Mouse (Mus musculus) MEL (cell line): ENCODE measurements around the gene Rpia. TPM values are rescaled to one million over a fixed set of nuclear protein-coding genes. Genes with fewer than 3 reads are reported as not detected.

Source experiments
- DNase-seq: peaks from one replicate; pipeline ENCODE4 v3.0.0; 2011; ENCODE audit warnings: low read depth, low spot score
- H3K27ac ChIP-seq: 2 replicates; pipeline ENCODE4 v1.5.1; 2012; ENCODE audit warnings: low read depth, mild to moderate bottlenecking, control low read depth, low read length, moderate library complexity; ENCODE audit not compliant: control insufficient read depth
- H3K27me3 ChIP-seq, 2 experiments: fragments of 150-350 bp in 1 of 2; sonication (generic) in 1 of 2; 2 replicates each; pipeline ENCODE4 v1.6.1; 2012; ENCODE audit warnings: low read length in 2 of 2, mild to moderate bottlenecking in 2 of 2, improper control_type of control experiment in 1 of 2, moderate library complexity in 1 of 2; ENCODE audit not compliant: insufficient read depth in 2 of 2, control insufficient read depth in 1 of 2
- H3K36me3 ChIP-seq, 2 experiments: 2 replicates each; pipeline ENCODE4 v1.6.1; 2012 to 2014; ENCODE audit warnings: low read length in 2 of 2, improper control_type of control experiment in 1 of 2, inconsistent platforms in 1 of 2, mild to moderate bottlenecking in 1 of 2; ENCODE audit not compliant: insufficient read depth in 2 of 2, control insufficient read depth in 1 of 2
- H3K4me1 ChIP-seq, 2 experiments: fragments of 150-350 bp in 1 of 2; sonication (generic) in 1 of 2; 2 replicates each; pipeline ENCODE4 v1.6.1; 2012; ENCODE audit warnings: low read length in 2 of 2, improper control_type of control experiment in 1 of 2, mild to moderate bottlenecking in 1 of 2; ENCODE audit not compliant: insufficient read depth in 2 of 2, control insufficient read depth in 1 of 2
- H3K4me3 ChIP-seq, 2 experiments: fragments of 150-350 bp in 1 of 2; sonication (generic) in 1 of 2; 2 replicates each; pipeline ENCODE4 v1.5.1; 2012; ENCODE audit warnings: low read depth in 2 of 2, low read length in 2 of 2, mild to moderate bottlenecking in 2 of 2, moderate library complexity in 2 of 2, control low read depth in 1 of 2, improper control_type of control experiment in 1 of 2; ENCODE audit not compliant: control insufficient read depth in 1 of 2, insufficient read depth in 1 of 2
- H3K79me2 ChIP-seq: 2 replicates; pipeline ENCODE4 v1.6.1; 2012; ENCODE audit warnings: mild to moderate bottlenecking, low read length, moderate library complexity; ENCODE audit not compliant: control insufficient read depth, poor library complexity, insufficient read depth
- H3K9ac ChIP-seq: 2 replicates; pipeline ENCODE4 v1.6.1; 2012; ENCODE audit warnings: low read depth, mild to moderate bottlenecking, control low read depth, low read length, moderate library complexity; ENCODE audit not compliant: control insufficient read depth, poor library complexity, severe bottlenecking
- H3K9me3 ChIP-seq: fragments of 150-350 bp; sonication (generic); replicated peaks from 2 replicates; pipeline ENCODE4 v1.6.1; 2012; ENCODE audit warnings: mild to moderate bottlenecking, low read length, improper control_type of control experiment, moderate library complexity; ENCODE audit not compliant: insufficient read depth
- CHD1 ChIP-seq: IDR thresholded peaks from 2 replicates; pipeline ENCODE4 v1.6.1; 2012; ENCODE audit warnings: low read depth, mild to moderate bottlenecking, inconsistent platforms, low read length, improper control_type of control experiment
- CHD2 ChIP-seq: IDR thresholded peaks from 2 replicates; pipeline ENCODE4 v1.6.1; 2011; ENCODE audit warnings: low read length, improper control_type of control experiment
- CTCF ChIP-seq, 3 experiments: IDR thresholded peaks in 2 of 3; conservative IDR thresholded peaks in 1 of 3; 2 replicates each; pipeline ENCODE4 v1.5.1; 2011 to 2012; ENCODE audit warnings: low read length in 3 of 3, low read depth in 2 of 3, mild to moderate bottlenecking in 2 of 3, improper control_type of control experiment in 1 of 3, inconsistent platforms in 1 of 3, mixed read lengths in 1 of 3, moderate library complexity in 1 of 3; ENCODE audit not compliant: control insufficient read depth in 1 of 3, insufficient read depth in 1 of 3, poor library complexity in 1 of 3, severe bottlenecking in 1 of 3
- GABPA ChIP-seq: IDR thresholded peaks from 2 replicates; pipeline ENCODE4 v1.6.1; 2012; ENCODE audit warnings: low read depth, mild to moderate bottlenecking, inconsistent platforms, low read length, improper control_type of control experiment, moderate library complexity
- GATA1 ChIP-seq: IDR thresholded peaks from 2 replicates; pipeline ENCODE4 v1.6.1; 2011; ENCODE audit warnings: low read depth, low read length, improper control_type of control experiment
- HCFC1 ChIP-seq: IDR thresholded peaks from 2 replicates; pipeline ENCODE4 v1.6.1; 2012; ENCODE audit warnings: low read depth, mild to moderate bottlenecking, inconsistent platforms, low read length, improper control_type of control experiment, moderate library complexity
- JUND ChIP-seq: IDR thresholded peaks from 2 replicates; pipeline ENCODE4 v1.6.1; 2011; ENCODE audit warnings: low read depth, mild to moderate bottlenecking, improper control_type of control experiment, low read length
- KAT2A ChIP-seq: conservative IDR thresholded peaks from 2 replicates; pipeline ENCODE4 v1.6.1; 2012; ENCODE audit warnings: low read depth, low read length, improper control_type of control experiment, inconsistent platforms
- MAFK ChIP-seq: IDR thresholded peaks from 2 replicates; pipeline ENCODE4 v1.6.1; 2011; ENCODE audit warnings: low read depth, mild to moderate bottlenecking, low read length, improper control_type of control experiment, borderline replicate concordance
- MXI1 ChIP-seq: IDR thresholded peaks from 2 replicates; pipeline ENCODE4 v1.6.1; 2011; ENCODE audit warnings: mild to moderate bottlenecking, low read depth, low read length, improper control_type of control experiment
- MYC ChIP-seq: IDR thresholded peaks from 2 replicates; pipeline ENCODE4 v1.6.1; 2011; ENCODE audit warnings: low read depth, mild to moderate bottlenecking, low read length, improper control_type of control experiment, moderate library complexity
- NELFE ChIP-seq: IDR thresholded peaks from 2 replicates; pipeline ENCODE4 v1.6.1; 2011; ENCODE audit warnings: low read depth, low read length, improper control_type of control experiment
- NRF1 ChIP-seq: IDR thresholded peaks from 2 replicates; pipeline ENCODE4 v1.6.1; 2014; ENCODE audit warnings: low read depth, mild to moderate bottlenecking, inconsistent platforms, low read length, improper control_type of control experiment, moderate library complexity; ENCODE audit not compliant: poor library complexity, insufficient read depth, severe bottlenecking
- POLR2A ChIP-seq, 2 experiments: IDR thresholded peaks; 2 replicates each; pipeline ENCODE4 v1.6.1; 2011 to 2012; ENCODE audit warnings: low read length in 2 of 2, mild to moderate bottlenecking in 2 of 2, control low read depth in 1 of 2, improper control_type of control experiment in 1 of 2, low read depth in 1 of 2, moderate library complexity in 1 of 2; ENCODE audit not compliant: control insufficient read depth in 1 of 2, insufficient read depth in 1 of 2, poor library complexity in 1 of 2
- POLR2AphosphoS2 ChIP-seq: IDR thresholded peaks from 2 replicates; pipeline ENCODE4 v1.6.1; 2011; ENCODE audit warnings: low read length, improper control_type of control experiment
- POLR2AphosphoS5 ChIP-seq: IDR thresholded peaks from 2 replicates; pipeline ENCODE4 v1.6.1; 2012; ENCODE audit warnings: low read depth, borderline replicate concordance, mild to moderate bottlenecking, inconsistent platforms, low read length, moderate library complexity, mixed read lengths
- RAD21 ChIP-seq: IDR thresholded peaks from 2 replicates; pipeline ENCODE4 v1.6.1; 2011; ENCODE audit warnings: mild to moderate bottlenecking, low read depth, low read length, improper control_type of control experiment
- RCOR1 ChIP-seq: IDR thresholded peaks from 2 replicates; pipeline ENCODE4 v1.6.1; 2012; ENCODE audit warnings: low read depth, mild to moderate bottlenecking, inconsistent platforms, low read length, improper control_type of control experiment
- SIN3A ChIP-seq: IDR thresholded peaks from 2 replicates; pipeline ENCODE4 v1.6.1; 2012; ENCODE audit warnings: low read length, improper control_type of control experiment, inconsistent platforms
- SMC3 ChIP-seq: IDR thresholded peaks from 2 replicates; pipeline ENCODE4 v1.6.1; 2011; ENCODE audit warnings: low read depth, low read length, improper control_type of control experiment
- TAL1 ChIP-seq: IDR thresholded peaks from 2 replicates; pipeline ENCODE4 v1.6.1; 2012; ENCODE audit warnings: mild to moderate bottlenecking, inconsistent platforms, low read length, moderate library complexity, mixed read lengths
- TBP ChIP-seq: IDR thresholded peaks from 2 replicates; pipeline ENCODE4 v1.8.0; 2011; ENCODE audit warnings: low read depth, low read length, improper control_type of control experiment
- TCF12 ChIP-seq: IDR thresholded peaks from 2 replicates; pipeline ENCODE4 v1.6.1; 2014; ENCODE audit warnings: low read depth, mild to moderate bottlenecking, inconsistent platforms, low read length, improper control_type of control experiment, moderate library complexity
- ZKSCAN1 ChIP-seq: IDR thresholded peaks from 2 replicates; pipeline ENCODE4 v1.6.1; 2012; ENCODE audit warnings: low read depth, mild to moderate bottlenecking, inconsistent platforms, low read length, improper control_type of control experiment, moderate library complexity
- ZNF384 ChIP-seq: IDR thresholded peaks from 2 replicates; pipeline ENCODE4 v1.6.1; 2012; ENCODE audit warnings: low read depth, mild to moderate bottlenecking, inconsistent platforms, low read length, improper control_type of control experiment
- polyA plus RNA-seq, 2 experiments: library from polyadenylated mRNA; stranded (reverse) in 1 of 2; unstranded in 1 of 2; fragments of >175 nt in 1 of 2; fragments of >200 nt in 1 of 2; gene quantifications; 2 replicates each; pipeline versions ENCODE4 v1.2.1 to v1.2.4; 2012; ENCODE audit warnings: low replicate concordance in 2 of 2, low read depth in 1 of 2; ENCODE audit not compliant: insufficient read length in 2 of 2, insufficient read depth in 1 of 2, missing spikeins in 1 of 2
- total RNA-seq: library from RNA; depleted of rRNA; stranded (reverse); fragments of 300-350 nt; gene quantifications from 2 replicates; pipeline ENCODE4 v1.2.3, GENCODE M21; 2012

Rpia gene
- total and polyA plus RNA-seq, 3 experiments, result 93.4 to 238 (median 180) TPM

DNA sequence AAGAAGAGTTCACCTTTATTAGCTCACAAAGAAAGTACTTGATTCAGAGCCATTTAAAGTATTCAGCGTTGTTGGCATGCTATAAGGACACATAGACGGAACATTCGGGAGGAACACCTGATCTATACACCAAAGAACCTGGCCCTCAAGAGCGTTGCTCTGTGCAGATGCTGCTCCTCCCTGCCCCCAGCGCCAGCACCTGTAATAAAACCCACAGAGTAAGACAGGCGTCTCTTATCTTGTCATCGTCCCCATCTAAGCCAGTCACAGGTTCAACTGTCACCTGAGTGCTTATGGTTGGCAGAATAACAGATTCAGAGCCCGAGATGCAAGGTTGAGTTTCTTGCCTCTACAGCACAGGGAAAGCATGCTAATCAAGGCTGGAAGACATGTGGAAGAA is 23.4 kb upstream of the Rpia start:
- TF ChIP-seq RAD21 (no peak), TCF12 (no peak), POLR2A (IDR thresholded peaks at IDR 0.05; ENCODE audit: control insufficient read depth in 1 of 2, insufficient read depth in 1 of 2, low read depth in 1 of 2, low read length in 2 of 2, poor library complexity in 1 of 2) (no peak), GABPA (no peak), TAL1 (no peak), ZKSCAN1 (no peak), CHD1 (no peak), GATA1 (no peak), SMC3 (no peak), CHD2 (no peak)
- peaks cover 0 to 2% of the 10 kb centered on the region in 2 experiments; a peak in 2 of 4 replicates for H3K4me1 ChIP-seq
- H3K9ac ChIP-seq, result no peak overlapping the region
- no peaks in the 10 kb centered on the region for H3K79me2 ChIP-seq
- no peak for DNase-seq
- H3K27me3 ChIP-seq, result 0 out of 4 replicates have a peak, but pooled peaks cover 0 to 1% of the 10 kb centered on the region in 2 experiments
- H3K36me3 ChIP-seq, result peaks cover 0 to 6% of the 10 kb centered on the region in 2 experiments; a peak in 2 of 4 replicates
- H3K4me3 ChIP-seq, result no peak overlapping the region
- H3K9me3 ChIP-seq, result no peaks in the 10 kb centered on the region
- no peak overlapping the region for H3K27ac ChIP-seq

DNA sequence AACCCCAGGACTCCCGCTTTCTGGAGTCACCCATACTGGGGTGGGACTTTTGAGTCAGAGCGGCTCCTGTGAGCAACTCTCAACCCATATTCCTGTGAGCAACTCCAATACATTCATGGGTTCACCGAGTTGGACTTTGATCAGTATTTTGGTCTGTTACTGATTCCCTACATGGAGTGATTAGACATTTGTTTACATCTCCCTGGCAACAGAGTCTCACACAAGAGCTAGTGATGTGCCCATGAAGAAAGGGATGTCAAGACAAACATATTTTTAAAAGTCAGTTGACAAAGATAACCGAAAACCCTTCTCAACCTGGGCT is 22.6 kb upstream of the Rpia start:
- no peak for TF ChIP-seq MYC
- TF ChIP-seq TBP, result no peak
- TF ChIP-seq JUND, result no peak
- TF ChIP-seq POLR2AphosphoS5, result no peak
- TF ChIP-seq MXI1, result no peak
- no peak for TF ChIP-seq CTCF (IDR thresholded peaks at IDR 0.05 in 2 of 3, conservative IDR thresholded peaks at IDR 0.05 in 1 of 3; ENCODE audit: control insufficient read depth in 1 of 3, insufficient read depth in 1 of 3, low read depth in 2 of 3, low read length in 3 of 3, poor library complexity in 1 of 3, severe bottlenecking in 1 of 3)
- TF ChIP-seq RCOR1, result no peak
- TF ChIP-seq MAFK, result no peak
- no peak for TF ChIP-seq NRF1
- no peak for TF ChIP-seq CHD1
- TF ChIP-seq KAT2A, result no peak
- TF ChIP-seq HCFC1, result no peak
- TF ChIP-seq NELFE, result no peak
- TF ChIP-seq TAL1, result no peak
- no peak for TF ChIP-seq POLR2AphosphoS2
- no peak for TF ChIP-seq SMC3
- no peak for TF ChIP-seq ZNF384
- TF ChIP-seq SIN3A, result no peak
- Histone ChIP-seq H3K4me3 (no peak overlapping the region), H3K9me3 (no peaks in the 10 kb centered on the region)

More for the DNA sequence above, 22.6 kb upstream of the Rpia start:
- Histone ChIP-seq H3K36me3 (peaks cover 0 to 6% of the 10 kb centered on the region in 2 experiments; a peak in 2 of 4 replicates), H3K27ac (no peak overlapping the region), H3K4me1 (peaks cover 0 to 2% of the 10 kb centered on the region in 2 experiments; a peak in 2 of 4 replicates), H3K79me2 (no peaks in the 10 kb centered on the region), H3K27me3 (0 out of 4 replicates have a peak, but pooled peaks cover 0 to 1% of the 10 kb centered on the region in 2 experiments), H3K9ac (no peak overlapping the region)
- DNase-seq, result no peak
